Mouse (Mus musculus) hindbrain, embryonic 11.5 days (tissue): ENCODE measurements around the gene Ccdc39. TPM values are rescaled to one million over a fixed set of nuclear protein-coding genes. Genes with fewer than 3 reads are reported as not detected.
A peak's percentile ranks its signal among the peaks of the same experiment; 100 is the strongest.

Experiments
- ATAC-seq: fragments of 200-750 bp; cut with Nextera tagmentation; 2 replicates; pipeline ENCODE4 v1.8.0; 2017; ENCODE audit warnings: mild to moderate bottlenecking, moderate TSS enrichment, moderate library complexity; ENCODE audit not compliant: low FRiP score
- DNase-seq: peaks from one replicate; pipeline ENCODE4 v3.0.0-alpha.2; 2015; ENCODE audit warnings: low spot score
- H3K27ac ChIP-seq: fragments of 300-500 bp; sonication (generic); 2 replicates; pipeline ENCODE4 v1.5.1; 2014; ENCODE audit warnings: mild to moderate bottlenecking, low read depth, low read length
- H3K27me3 ChIP-seq: fragments of 300-500 bp; sonication (generic); 2 replicates; pipeline ENCODE4 v1.6.1; 2014; ENCODE audit warnings: mild to moderate bottlenecking, low read length, moderate library complexity, mixed read lengths; ENCODE audit not compliant: control insufficient read depth, insufficient read depth
- H3K36me3 ChIP-seq: fragments of 300-500 bp; sonication (generic); 2 replicates; pipeline ENCODE4 v1.6.1; 2014; ENCODE audit warnings: mild to moderate bottlenecking, low read length, moderate library complexity, mixed read lengths; ENCODE audit not compliant: control insufficient read depth, insufficient read depth
- H3K4me1 ChIP-seq: fragments of 300-500 bp; sonication (generic); replicated peaks from 2 replicates; pipeline ENCODE4 v1.6.1; 2014; ENCODE audit warnings: low read length, mixed read lengths; ENCODE audit not compliant: control insufficient read depth, insufficient read depth
- H3K4me2 ChIP-seq: fragments of 300-500 bp; sonication (generic); replicated peaks from 2 replicates; pipeline ENCODE4 v1.6.1; 2014; ENCODE audit warnings: mild to moderate bottlenecking, low read depth, low read length
- H3K4me3 ChIP-seq: fragments of 300-500 bp; sonication (generic); 2 replicates; pipeline ENCODE4 v1.5.1; 2014; ENCODE audit warnings: low read depth, low read length
- H3K9ac ChIP-seq: fragments of 300-500 bp; sonication (generic); 2 replicates; pipeline ENCODE4 v1.6.1; 2014; ENCODE audit warnings: low read depth, low read length
- H3K9me3 ChIP-seq: fragments of 300-500 bp; sonication (generic); 2 replicates; pipeline ENCODE4 v1.6.1; 2016; ENCODE audit warnings: low read length; ENCODE audit not compliant: control insufficient read depth
- WGBS: fragments of 180-500 bp; shearing (Covaris S2); extraction: QIAGEN DNeasy Blood & Tissue Kit; methylation state at CpG from one replicate; pipeline ENCODE4 v1.1.7; 2014; 5-methylcytosine and 5-hydroxymethylcytosine counted together
- polyA plus RNA-seq: library from polyadenylated mRNA; unstranded; fragments of >200 nt; fragmentation: Nextera tagmentation; extraction: Ambion mirVana; gene quantifications from 2 replicates; pipeline ENCODE4 v1.2.1, GENCODE M21; 2014

Ccdc39 gene
- polyA plus RNA-seq, result 11.5 and 13.5 TPM in 2 replicates

DNA sequence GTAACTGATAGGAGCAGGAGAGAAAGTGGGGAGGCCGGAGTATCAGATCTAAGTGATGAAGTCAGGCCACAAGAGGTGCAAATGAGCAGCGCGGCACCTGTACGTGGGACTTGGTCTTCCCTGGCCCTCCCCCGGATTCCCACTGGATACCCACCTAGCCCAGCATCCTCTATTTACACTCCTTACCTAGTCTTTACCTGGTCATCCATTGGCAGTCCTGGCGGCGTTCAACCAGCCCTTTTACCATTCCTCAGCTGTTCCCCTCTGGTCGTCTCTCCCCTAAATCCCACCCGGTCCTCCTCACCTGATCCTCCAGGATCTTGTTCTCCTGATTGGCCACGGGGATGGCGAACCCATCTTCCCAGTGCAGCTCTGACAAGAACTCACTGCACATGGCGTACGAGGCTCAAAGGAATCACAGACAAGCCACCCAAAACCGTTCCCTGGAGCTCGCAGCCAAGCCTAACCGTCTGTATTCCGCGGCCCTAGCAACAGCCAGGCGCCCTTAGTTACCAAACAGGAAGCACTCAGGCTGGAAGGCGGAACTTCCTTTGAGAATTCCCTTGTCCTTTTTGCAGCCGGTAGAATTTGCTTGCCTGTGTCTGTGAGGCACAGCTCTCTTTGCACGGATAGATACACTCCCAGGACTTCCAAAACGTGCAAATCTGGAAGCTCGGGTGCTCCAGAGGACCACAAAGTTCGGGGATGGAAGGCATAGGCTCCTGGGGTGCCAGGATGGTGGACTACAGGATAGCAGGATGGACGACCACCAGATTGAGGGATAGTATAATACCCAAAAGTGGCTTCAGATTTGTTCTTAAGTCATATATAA lies at the start of gene Ccdc39:
Ccdc39 (minus strand) TSS at position 510 of the 832 bp plus-strand sequence.
- H3K4me1 ChIP-seq, result no peaks in the 10 kb centered on the region
- H3K4me2 ChIP-seq, result peak within 1 kb of the TSS; percentile 74
- peak within 1 kb of the TSS; percentile 38 for H3K4me3 ChIP-seq
- WGBS, result 8% methylated on average over 26 of the region's 26 CpGs
- no peaks in the 10 kb centered on the region for H3K36me3 ChIP-seq
- peak; percentile 87 for DNase-seq
- peak; percentile 94 for ATAC-seq
- no peaks in the 10 kb centered on the region for H3K9me3 ChIP-seq
- H3K27ac ChIP-seq, result 0 out of 2 replicates have a peak within 1 kb of the TSS, but pooled peaks have one; percentile 48
- peak within 1 kb of the TSS; percentile 74 for H3K9ac ChIP-seq
- no peaks in the 10 kb centered on the region for H3K27me3 ChIP-seq

DNA sequence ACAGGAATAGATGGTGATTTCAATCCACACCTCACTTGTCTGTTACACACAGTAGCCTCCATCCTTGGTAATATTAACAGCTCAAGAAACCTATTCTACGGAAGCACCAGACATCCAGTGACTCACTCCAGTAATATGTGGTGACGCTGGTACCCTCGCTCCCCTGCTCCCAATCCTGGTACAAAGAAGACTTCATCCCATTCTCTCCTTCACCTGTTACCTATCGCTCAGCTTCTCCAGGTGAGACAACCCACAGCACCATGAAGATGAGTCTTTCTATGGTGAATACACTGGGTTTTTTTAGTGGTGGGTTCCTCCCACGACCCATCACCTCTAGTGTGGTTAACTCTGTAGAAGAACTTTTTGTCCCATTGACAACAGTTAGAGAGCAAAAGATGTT lies 49.3 kb upstream of the Ccdc39 start:
- 93% methylated on average over 5 of the region's 5 CpGs for WGBS
- no peak overlapping the region for H3K27ac ChIP-seq
- H3K4me2 ChIP-seq, result no peak overlapping the region
- no peaks in the 10 kb centered on the region for H3K36me3 ChIP-seq
- no peaks in the 10 kb centered on the region for H3K4me1 ChIP-seq
- H3K27me3 ChIP-seq, result no peaks in the 10 kb centered on the region
- ATAC-seq (no peak), DNase-seq (no peak)
- no peak overlapping the region for H3K9ac ChIP-seq
- no peak overlapping the region for H3K4me3 ChIP-seq
- no peaks in the 10 kb centered on the region for H3K9me3 ChIP-seq

DNA sequence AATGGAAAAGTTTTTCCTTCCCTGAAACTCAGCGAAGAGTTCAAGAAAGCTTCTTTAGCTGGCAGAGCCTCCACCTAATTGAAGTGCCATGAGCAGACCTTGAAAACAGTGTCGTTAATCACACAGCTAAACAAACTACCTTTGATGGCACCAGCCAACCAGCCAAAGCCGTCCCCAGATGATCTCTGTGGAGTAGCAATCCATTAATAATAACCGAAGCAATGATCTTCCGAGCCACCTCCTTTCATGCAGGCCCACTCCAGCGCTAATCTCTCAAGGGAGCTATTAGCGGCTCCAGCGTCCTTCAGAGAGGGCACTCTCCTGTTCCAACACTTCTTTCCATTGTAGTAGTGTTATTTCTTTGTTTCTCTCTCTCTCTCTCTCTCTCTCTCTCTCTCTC lies 43.3 kb upstream of the Ccdc39 start:
- Histone ChIP-seq H3K9ac (no peak overlapping the region), H3K4me1 (no peaks in the 10 kb centered on the region), H3K4me3 (no peak overlapping the region), H3K9me3 (no peaks in the 10 kb centered on the region), H3K4me2 (no peak overlapping the region), H3K27me3 (no peaks in the 10 kb centered on the region), H3K36me3 (no peaks in the 10 kb centered on the region), H3K27ac (no peak overlapping the region)
- WGBS, result 54% methylated on average over 8 of the region's 8 CpGs
- ATAC-seq, result no peak
- DNase-seq, result peak; percentile 10

DNA sequence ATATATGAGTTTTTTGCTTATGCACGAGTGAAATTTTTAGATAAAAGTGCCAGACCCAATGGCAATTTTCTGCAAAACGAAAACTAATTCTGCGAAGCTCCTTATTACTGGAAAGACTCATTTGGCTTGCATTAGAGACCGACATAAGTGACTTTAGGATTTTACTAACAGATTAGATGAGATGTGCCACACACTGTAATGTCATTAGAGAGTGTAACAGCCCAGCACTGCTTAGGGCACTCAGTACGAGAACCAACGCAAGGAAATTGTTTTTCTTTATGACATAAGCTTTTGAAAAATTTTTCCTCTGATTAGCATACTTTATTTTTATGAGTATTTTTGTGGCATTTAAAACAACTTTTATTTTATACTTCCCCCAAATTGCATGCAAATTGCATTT lies 39.0 kb upstream of the Ccdc39 start:
- H3K4me1 ChIP-seq, result no peaks in the 10 kb centered on the region
- no peak overlapping the region for H3K9ac ChIP-seq
- no peak overlapping the region for H3K27ac ChIP-seq
- H3K27me3 ChIP-seq, result no peaks in the 10 kb centered on the region
- no peak overlapping the region for H3K4me2 ChIP-seq
- DNase-seq (no peak), ATAC-seq (no peak)
- no peaks in the 10 kb centered on the region for H3K9me3 ChIP-seq
- WGBS, result 91% methylated on average over 6 of the region's 6 CpGs
- no peaks in the 10 kb centered on the region for H3K36me3 ChIP-seq
- H3K4me3 ChIP-seq, result no peak overlapping the region

DNA sequence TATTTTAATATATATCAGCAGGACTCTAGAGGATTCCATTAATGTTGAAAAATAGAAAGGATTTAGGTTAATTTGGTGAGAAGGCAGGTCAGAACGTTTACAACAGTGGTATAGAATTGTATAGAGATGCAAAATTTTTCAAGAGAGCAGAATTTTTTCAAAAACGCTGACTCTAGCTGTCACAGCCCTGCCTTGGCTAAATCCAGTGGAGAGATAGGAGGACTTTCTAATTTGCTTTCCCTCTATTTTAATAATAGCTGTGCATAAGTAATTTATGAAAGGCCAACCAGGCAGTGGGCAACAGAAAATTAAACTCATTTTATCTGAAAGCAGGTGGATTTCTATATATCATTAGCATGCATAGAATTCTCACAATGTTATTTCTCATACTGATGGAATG lies 38.6 kb upstream of the Ccdc39 start:
- 83% methylated on average over 2 of the region's 2 CpGs for WGBS
- DNase-seq (no peak), ATAC-seq (no peak)
- Histone ChIP-seq H3K9me3 (no peaks in the 10 kb centered on the region), H3K27me3 (no peaks in the 10 kb centered on the region), H3K4me3 (no peak overlapping the region), H3K36me3 (no peaks in the 10 kb centered on the region), H3K9ac (no peak overlapping the region), H3K4me1 (no peaks in the 10 kb centered on the region), H3K27ac (no peak overlapping the region), H3K4me2 (no peak overlapping the region)

DNA sequence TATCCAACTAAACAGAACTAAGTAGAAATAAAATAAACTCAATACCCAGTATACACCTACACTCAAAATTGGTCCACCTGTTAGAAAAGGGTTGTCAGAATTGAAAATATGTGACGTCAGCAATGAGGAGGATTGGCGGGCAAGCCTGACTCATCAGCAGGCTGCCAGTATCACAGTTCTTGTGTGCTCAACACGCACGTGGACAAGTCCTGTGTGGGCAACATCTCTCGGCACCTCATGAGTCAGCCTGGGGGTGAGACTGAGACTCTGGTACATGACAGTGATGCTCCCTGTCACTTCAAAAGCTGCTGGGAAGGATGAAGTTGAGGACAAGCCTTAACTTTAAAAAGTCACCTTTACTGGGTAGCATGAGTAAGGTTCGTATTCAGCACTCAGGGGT lies 34.6 kb upstream of the Ccdc39 start:
- no peaks in the 10 kb centered on the region for H3K4me1 ChIP-seq
- DNase-seq (no peak), ATAC-seq (no peak)
- no peaks in the 10 kb centered on the region for H3K36me3 ChIP-seq
- H3K9me3 ChIP-seq, result no peaks in the 10 kb centered on the region
- H3K4me2 ChIP-seq, result no peak overlapping the region
- no peak overlapping the region for H3K4me3 ChIP-seq
- no peak overlapping the region for H3K9ac ChIP-seq
- no peaks in the 10 kb centered on the region for H3K27me3 ChIP-seq
- no peak overlapping the region for H3K27ac ChIP-seq
- WGBS, result 93% methylated on average over 6 of the region's 6 CpGs

DNA sequence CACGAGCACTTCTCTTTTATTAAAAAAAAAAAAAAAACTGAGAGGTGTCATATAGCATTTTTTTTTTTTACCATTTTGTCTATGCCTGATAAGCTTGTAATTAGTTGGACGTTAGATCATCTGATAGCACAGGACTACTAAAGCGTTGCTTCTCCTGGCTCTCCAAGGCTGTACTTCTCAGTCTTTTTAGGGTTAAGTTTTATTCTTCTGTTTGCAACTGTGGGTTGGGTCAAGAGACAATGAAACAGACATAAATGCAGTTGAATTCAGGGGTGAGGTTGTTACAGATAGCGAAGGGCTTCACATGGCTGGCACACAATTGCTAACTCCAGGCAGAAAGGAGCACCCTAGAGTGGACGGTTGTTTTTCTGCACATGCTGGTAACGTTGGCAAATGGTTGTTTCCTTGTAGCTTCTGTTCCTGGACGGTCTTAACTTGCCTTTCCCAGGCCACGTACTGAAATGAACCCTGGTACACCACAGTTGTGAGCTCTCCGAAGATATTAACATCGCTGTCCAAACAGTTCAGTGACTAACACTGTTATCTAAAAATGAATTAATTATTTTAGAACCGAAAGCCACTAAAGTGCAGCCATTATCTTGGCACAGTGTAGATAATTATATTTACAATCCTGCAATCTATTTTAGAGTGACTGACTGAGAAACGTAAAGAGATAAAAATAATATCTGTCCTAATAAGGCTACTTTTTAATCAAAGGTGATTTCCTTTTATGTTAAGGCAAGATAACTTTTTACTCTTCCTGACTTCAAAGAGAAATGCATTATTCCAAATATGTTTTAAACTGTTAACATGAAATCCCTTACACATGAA lies 30.6 kb upstream of the Ccdc39 start:
- no peak for ATAC-seq
- H3K4me2 ChIP-seq, result no peak overlapping the region
- DNase-seq, result no peak

DNA sequence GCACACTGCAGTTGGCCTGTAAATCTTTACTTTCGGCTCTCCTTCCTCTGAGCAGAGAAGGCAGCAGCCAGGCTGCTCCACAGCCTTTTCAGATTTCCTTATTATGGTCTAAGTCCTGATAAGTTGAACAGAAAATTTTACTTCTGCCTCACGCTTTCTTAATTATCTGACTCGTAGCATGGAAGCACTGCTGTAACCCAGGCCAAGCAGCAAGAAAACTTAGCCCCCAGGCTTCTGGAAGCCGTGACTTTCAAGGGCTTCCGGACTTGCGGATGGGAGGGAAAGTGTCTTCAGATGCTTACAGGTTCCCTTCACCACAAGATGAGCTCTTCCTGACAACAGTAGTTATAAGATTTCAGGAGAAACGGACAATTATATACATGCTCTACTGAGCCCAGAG lies 29.7 kb upstream of the Ccdc39 start:
- no peak overlapping the region for H3K4me2 ChIP-seq
- DNase-seq (no peak), ATAC-seq (no peak)
- no peaks in the 10 kb centered on the region for H3K4me1 ChIP-seq
- H3K36me3 ChIP-seq, result no peaks in the 10 kb centered on the region
- no peak overlapping the region for H3K9ac ChIP-seq
- peak overlapping the region; percentile 20; the same call in 1 of the 2 replicates for H3K27ac ChIP-seq
- H3K4me3 ChIP-seq, result no peak overlapping the region
- no peaks in the 10 kb centered on the region for H3K9me3 ChIP-seq
- no peaks in the 10 kb centered on the region for H3K27me3 ChIP-seq
- WGBS, result 81% methylated on average over 7 of the region's 7 CpGs

More for the DNA sequence above, 30.6 kb upstream of the Ccdc39 start:
- Histone ChIP-seq H3K36me3 (no peaks in the 10 kb centered on the region), H3K4me1 (no peaks in the 10 kb centered on the region), H3K4me3 (no peak overlapping the region), H3K27ac (no peak overlapping the region), H3K9me3 (no peaks in the 10 kb centered on the region), H3K9ac (no peak overlapping the region), H3K27me3 (no peaks in the 10 kb centered on the region)
- WGBS, result 86% methylated on average over 12 of the region's 12 CpGs
